Mouse (Mus musculus) CH12.LX (cell line): ENCODE data around the gene Slc36a3. TPM values are rescaled to one million over a fixed set of nuclear protein-coding genes. Genes with fewer than 3 reads are reported as not detected.

Experiments used
- DNase-seq: peaks from one replicate; pipeline ENCODE4 v3.0.0-alpha.2; 2013; ENCODE audit errors: extremely low read depth
- H3K27ac ChIP-seq: 2 replicates; pipeline ENCODE4 v1.5.1; 2012; ENCODE audit warnings: low read depth, mild to moderate bottlenecking, control low read depth, moderate library complexity; ENCODE audit not compliant: insufficient read depth
- H3K27me3 ChIP-seq: replicated peaks from 2 replicates; pipeline ENCODE3; 2012; ENCODE audit warnings: inconsistent platforms
- H3K36me3 ChIP-seq, 2 experiments: replicated peaks in 1 of 2; 2 replicates each; pipeline versions ENCODE3 to v1.6.1; 2012; ENCODE audit warnings: inconsistent platforms in 1 of 2, low read length in 1 of 2, mild to moderate bottlenecking in 1 of 2, mixed read lengths in 1 of 2, moderate library complexity in 1 of 2; ENCODE audit not compliant: control insufficient read depth in 1 of 2, insufficient read depth in 1 of 2
- H3K4me1 ChIP-seq, 2 experiments: 2 replicates each; pipeline ENCODE4 v1.6.1; 2012; ENCODE audit warnings: inconsistent platforms in 1 of 2, moderate library complexity in 1 of 2; ENCODE audit not compliant: insufficient read depth in 2 of 2, control insufficient read depth in 1 of 2
- H3K4me2 ChIP-seq: 2 replicates; pipeline ENCODE4 v1.6.1; 2012; ENCODE audit warnings: low read depth, mild to moderate bottlenecking, control low read depth; ENCODE audit not compliant: poor library complexity, insufficient read depth, severe bottlenecking
- H3K4me3 ChIP-seq, 3 experiments: fragments of 150-350 bp in 1 of 3; sonication (generic) in 1 of 3; replicated peaks in 1 of 3; 2 replicates each; pipeline versions ENCODE3 to v1.5.1; 2011 to 2012; ENCODE audit warnings: low read depth in 2 of 3, low read length in 2 of 3, mild to moderate bottlenecking in 2 of 3, moderate library complexity in 2 of 3, control low read depth in 1 of 3, improper control_type of control experiment in 1 of 3, inconsistent platforms in 1 of 3, mixed read lengths in 1 of 3; ENCODE audit not compliant: poor library complexity in 1 of 3
- H3K79me2 ChIP-seq: replicated peaks from 2 replicates; pipeline ENCODE4 v1.6.1; 2012; ENCODE audit warnings: mild to moderate bottlenecking, moderate library complexity; ENCODE audit not compliant: control insufficient read depth, poor library complexity, insufficient read depth, severe bottlenecking; ENCODE audit errors: extremely low read depth
- H3K9ac ChIP-seq: 2 replicates; pipeline ENCODE4 v1.6.1; 2012; ENCODE audit warnings: low read depth, mild to moderate bottlenecking, control low read depth, moderate library complexity; ENCODE audit not compliant: insufficient read depth
- H3K9me3 ChIP-seq: replicated peaks from 2 replicates; pipeline ENCODE3; 2012; ENCODE audit warnings: low read length, inconsistent platforms, mixed read lengths
- BHLHE40 ChIP-seq: IDR thresholded peaks from 2 replicates; pipeline ENCODE4 v1.6.1; 2011; ENCODE audit warnings: mild to moderate bottlenecking, low read depth, low read length, improper control_type of control experiment
- CHD2 ChIP-seq: IDR thresholded peaks from 2 replicates; pipeline ENCODE4 v1.6.1; 2011; ENCODE audit warnings: low read length, improper control_type of control experiment
- E2F4 ChIP-seq: IDR thresholded peaks from 2 replicates; pipeline ENCODE4 v1.6.1; 2011; ENCODE audit warnings: low read depth, low read length, improper control_type of control experiment; ENCODE audit not compliant: insufficient replicate concordance
- ELF1 ChIP-seq: IDR thresholded peaks from 2 replicates; pipeline ENCODE4 v1.6.1; 2014; ENCODE audit warnings: low read depth, mild to moderate bottlenecking, inconsistent platforms, low read length, improper control_type of control experiment
- EP300 ChIP-seq: IDR thresholded peaks from 2 replicates; pipeline ENCODE4 v1.6.1; 2011; ENCODE audit warnings: low read length, improper control_type of control experiment
- ETS1 ChIP-seq: conservative IDR thresholded peaks from 2 replicates; pipeline ENCODE4 v1.6.1; 2012; ENCODE audit warnings: low read depth, mild to moderate bottlenecking, inconsistent platforms, low read length, improper control_type of control experiment, moderate library complexity
- GABPA ChIP-seq: IDR thresholded peaks from 2 replicates; pipeline ENCODE4 v1.6.1; 2012; ENCODE audit warnings: low read depth, low read length, improper control_type of control experiment, inconsistent platforms; ENCODE audit not compliant: insufficient replicate concordance
- HCFC1 ChIP-seq: IDR thresholded peaks from 2 replicates; pipeline ENCODE4 v1.6.1; 2012; ENCODE audit warnings: low read depth, mild to moderate bottlenecking, inconsistent platforms, low read length, improper control_type of control experiment
- IRF4 ChIP-seq: IDR thresholded peaks from 2 replicates; pipeline ENCODE4 v1.6.1; 2014; ENCODE audit warnings: low read depth, mild to moderate bottlenecking, inconsistent platforms, low read length, improper control_type of control experiment
- JUN ChIP-seq: IDR thresholded peaks from 2 replicates; pipeline ENCODE4 v1.6.1; 2011; ENCODE audit warnings: low read depth, mild to moderate bottlenecking, low read length, improper control_type of control experiment, moderate library complexity; ENCODE audit not compliant: insufficient read depth
- JUND ChIP-seq: conservative IDR thresholded peaks from 2 replicates; pipeline ENCODE4 v1.6.1; 2011; ENCODE audit warnings: low read depth, low read length, improper control_type of control experiment
- KAT2A ChIP-seq: IDR thresholded peaks from 2 replicates; pipeline ENCODE4 v1.6.1; 2012; ENCODE audit warnings: low read length, improper control_type of control experiment, inconsistent platforms; ENCODE audit not compliant: insufficient replicate concordance
- MAFK ChIP-seq: IDR thresholded peaks from 2 replicates; pipeline ENCODE4 v1.6.1; 2011; ENCODE audit warnings: low read length, improper control_type of control experiment; ENCODE audit not compliant: insufficient replicate concordance
- MAX ChIP-seq: IDR thresholded peaks from 2 replicates; pipeline ENCODE4 v1.6.1; 2011; ENCODE audit warnings: low read length, improper control_type of control experiment
- MAZ ChIP-seq: IDR thresholded peaks from 2 replicates; pipeline ENCODE4 v1.6.1; 2012; ENCODE audit warnings: low read depth, mild to moderate bottlenecking, inconsistent platforms, low read length, improper control_type of control experiment, moderate library complexity
- MEF2A ChIP-seq: IDR thresholded peaks from 2 replicates; pipeline ENCODE4 v1.6.1; 2014; ENCODE audit warnings: low read depth, mild to moderate bottlenecking, inconsistent platforms, low read length, improper control_type of control experiment, borderline replicate concordance
- MXI1 ChIP-seq: IDR thresholded peaks from 2 replicates; pipeline ENCODE4 v1.6.1; 2011; ENCODE audit warnings: mild to moderate bottlenecking, low read depth, low read length, improper control_type of control experiment
- MYC ChIP-seq: IDR thresholded peaks from 2 replicates; pipeline ENCODE4 v1.6.1; 2011; ENCODE audit warnings: low read depth, mild to moderate bottlenecking, improper control_type of control experiment, low read length
- PAX5 ChIP-seq: IDR thresholded peaks from 2 replicates; pipeline ENCODE4 v1.6.1; 2012; ENCODE audit warnings: low read length, inconsistent platforms, mixed read lengths
- POLR2AphosphoS2 ChIP-seq: IDR thresholded peaks from 2 replicates; pipeline ENCODE4 v1.6.1; 2011; ENCODE audit warnings: low read depth, low read length, improper control_type of control experiment
- RCOR1 ChIP-seq: conservative IDR thresholded peaks from 2 replicates; pipeline ENCODE4 v1.6.1; 2012; ENCODE audit warnings: low read depth, mild to moderate bottlenecking, inconsistent platforms, low read length, improper control_type of control experiment
- SIN3A ChIP-seq: IDR thresholded peaks from 2 replicates; pipeline ENCODE4 v1.6.1; 2012; ENCODE audit warnings: low read length, improper control_type of control experiment, inconsistent platforms
- TBP ChIP-seq: conservative IDR thresholded peaks from 2 replicates; pipeline ENCODE4 v1.6.1; 2011; ENCODE audit warnings: low read depth, low read length, improper control_type of control experiment
- TCF12 ChIP-seq: IDR thresholded peaks from 2 replicates; pipeline ENCODE4 v1.6.1; 2014; ENCODE audit warnings: low read depth, mild to moderate bottlenecking, inconsistent platforms, low read length, improper control_type of control experiment
- UBTF ChIP-seq: IDR thresholded peaks from 2 replicates; pipeline ENCODE4 v1.6.1; 2012; ENCODE audit warnings: low read depth, mild to moderate bottlenecking, inconsistent platforms, low read length, improper control_type of control experiment, moderate library complexity
- ZC3H11A ChIP-seq: IDR thresholded peaks from 2 replicates; pipeline ENCODE4 v1.6.1; 2012; ENCODE audit warnings: low read depth, mild to moderate bottlenecking, inconsistent platforms, low read length, improper control_type of control experiment
- dilution Hi-C: fragments of 300-500 bp; cut with MboI; formaldehyde crosslinking; loops from 2 replicates; pipeline ENCODE4 v1.14.3; 2020; ENCODE audit warnings: low sequenced_read_pairs; ENCODE audit not compliant: extremely low pct_unique_long_range_greater_than_20kb, extremely low pct_ligation_motif_present
- in situ Hi-C: fragments of 300-500 bp; cut with MboI; formaldehyde crosslinking; loops from 3 replicates; pipeline ENCODE4 v1.14.3; 2019; ENCODE audit warnings: low sequenced_read_pairs, low pct_ligation_motif_present, low pct_unique_long_range_greater_than_20kb, mixed read lengths
- polyA plus RNA-seq: library from polyadenylated mRNA; unstranded; fragments of >175 nt; gene quantifications from 2 replicates; pipeline ENCODE4 v1.2.1, GENCODE M21; 2012; ENCODE audit warnings: low read depth; ENCODE audit not compliant: insufficient read length
- total RNA-seq, 2 experiments: library from RNA; depleted of rRNA; stranded (reverse); fragments of 300-350 nt in 1 of 2; fragments of >200 nt in 1 of 2; gene quantifications; 2 replicates each; pipeline ENCODE4 v1.2.3; 2012 to 2014

The Slc36a3 gene
- total and polyA plus RNA-seq, 3 experiments = 0.72 to 1.5 (median 0.72) TPM

DNA sequence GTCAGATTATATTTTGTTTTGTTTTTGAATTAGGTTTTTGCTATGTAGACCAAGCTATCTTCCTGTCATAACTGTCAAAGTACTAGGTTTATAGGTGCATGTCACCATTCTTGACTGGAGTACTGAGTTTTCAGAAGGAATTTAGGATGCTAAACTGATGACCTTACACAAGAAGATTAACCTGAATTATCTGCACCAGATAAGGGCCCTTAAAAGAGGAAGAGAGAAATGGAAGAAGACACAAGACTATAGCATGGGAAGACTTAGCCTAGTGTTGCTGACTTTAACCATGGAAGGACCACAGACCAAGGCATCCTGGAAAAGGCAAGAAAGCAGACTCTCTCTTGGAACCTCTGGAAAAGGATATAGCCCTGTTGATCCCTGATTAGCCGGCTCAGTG, 18.3 kb downstream of the Slc36a3 start:
- no peak overlapping the region for H3K9ac ChIP-seq
- peaks cover 29 to 75% of the 10 kb centered on the region in 2 experiments for H3K4me1 ChIP-seq
- no peak overlapping the region for H3K27ac ChIP-seq
- H3K4me2 ChIP-seq = no peak overlapping the region
- DNase-seq = no peak
- no peak overlapping the region for H3K4me3 ChIP-seq
- dilution Hi-C loops = no loop called here
- no peaks in the 10 kb centered on the region for H3K79me2 ChIP-seq
- no peaks in the 10 kb centered on the region for H3K36me3 ChIP-seq
- H3K27me3 ChIP-seq = no peaks in the 10 kb centered on the region
- TF ChIP-seq E2F4 (no peak), MAZ (no peak), RCOR1 (no peak), KAT2A (no peak), ZC3H11A (no peak), PAX5 (no peak), MEF2A (no peak), ELF1 (no peak), SIN3A (no peak), HCFC1 (no peak), JUN (no peak), MXI1 (no peak), IRF4 (0 out of 2 replicates have a peak, but pooled peaks have one; percentile 19), EP300 (peak; percentile 31; the same call in 1 of the 2 replicates), ETS1 (no peak)
- H3K9me3 ChIP-seq = no peaks in the 10 kb centered on the region
- in situ Hi-C loops = no loop called here

DNA sequence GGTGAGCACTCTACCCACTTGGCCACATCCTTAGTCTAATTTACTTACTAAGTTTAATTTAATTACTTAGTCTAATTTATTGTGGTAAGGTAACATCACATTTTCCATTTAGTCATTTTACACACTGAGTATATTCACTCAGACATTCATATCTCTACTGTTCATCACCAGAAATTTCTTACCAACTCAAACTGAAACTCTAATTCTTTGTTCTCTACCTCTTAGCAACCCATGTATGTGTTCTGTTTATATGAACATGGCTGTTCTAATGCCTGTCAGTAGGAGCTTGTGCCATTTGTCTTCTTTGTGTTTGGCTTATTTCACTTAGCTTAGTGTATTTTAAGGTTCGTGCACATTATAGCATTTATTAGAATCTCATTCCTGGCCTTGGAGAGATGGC, 19.6 kb downstream of the Slc36a3 start:
- Histone ChIP-seq H3K4me1 (peaks cover 27 to 70% of the 10 kb centered on the region in 2 experiments), H3K9me3 (no peaks in the 10 kb centered on the region), H3K4me2 (peak overlapping the region; percentile 62; the same call in 1 of the 2 replicates), H3K36me3 (no peaks in the 10 kb centered on the region), H3K4me3 (no peak overlapping the region), H3K27ac (peak overlapping the region; percentile 94), H3K27me3 (no peaks in the 10 kb centered on the region), H3K9ac (peak overlapping the region; percentile 55; the same call in 1 of the 2 replicates), H3K79me2 (no peaks in the 10 kb centered on the region)
- TF ChIP-seq POLR2AphosphoS2 = no peak
- TF ChIP-seq ZC3H11A = no peak
- peak; percentile 98 for TF ChIP-seq EP300
- TF ChIP-seq MAFK = peak; percentile 55; the same call in 1 of the 2 replicates
- peak; percentile 92 for TF ChIP-seq MEF2A
- peak; percentile 64 for TF ChIP-seq TCF12
- TF ChIP-seq CHD2 = peak; percentile 72
- TF ChIP-seq ELF1 = peak; percentile 49; the same call in 1 of the 2 replicates
- peak; percentile 63 for TF ChIP-seq BHLHE40
- TF ChIP-seq JUND = peak; percentile 100
- TF ChIP-seq IRF4 = peak; percentile 99
- no peak; the same call in 1 of the 2 replicates for TF ChIP-seq RCOR1
- TF ChIP-seq KAT2A = no peak
- 0 out of 2 replicates have a peak, but pooled peaks have one; percentile 32 for TF ChIP-seq TBP
- no peak for TF ChIP-seq UBTF
- peak; percentile 96 for TF ChIP-seq ETS1
- peak; percentile 65; the same call in 1 of the 2 replicates for TF ChIP-seq MAX
- TF ChIP-seq SIN3A = peak; percentile 56; the same call in 1 of the 2 replicates
- no peak for TF ChIP-seq GABPA
- TF ChIP-seq MYC = peak; percentile 49
- TF ChIP-seq JUN = peak; percentile 100
- DNase-seq = peak; percentile 76
- in situ Hi-C loops (no loop called here), dilution Hi-C loops (no loop called here)
